Mouse (Mus musculus) forebrain, embryonic 15.5 days (tissue): ENCODE data around the gene Hipk2. TPM values are rescaled to one million over a fixed set of nuclear protein-coding genes. Genes with fewer than 3 reads are reported as not detected.
"Not testable (repeated sequence)": the region's sequence is repeated elsewhere in the genome, so short reads cannot be mapped to it uniquely, and the experiment has no call there.

ENCODE experiments used
- ATAC-seq: fragments of 200-750 bp; cut with Nextera tagmentation; replicated peaks from 2 replicates; pipeline ENCODE4 v1.8.0; 2017; ENCODE audit warnings: mild to moderate bottlenecking, moderate TSS enrichment, moderate library complexity
- H3K27ac ChIP-seq: fragments of 300-500 bp; sonication (generic); replicated peaks from 2 replicates; pipeline ENCODE4 v1.5.1; 2015; ENCODE audit warnings: mild to moderate bottlenecking, inconsistent platforms
- H3K27me3 ChIP-seq: fragments of 300-500 bp; sonication (generic); 2 replicates; pipeline ENCODE4 v1.6.1; 2015; ENCODE audit warnings: inconsistent platforms
- H3K36me3 ChIP-seq: fragments of 300-500 bp; sonication (generic); 2 replicates; pipeline ENCODE4 v1.6.1; 2015; ENCODE audit warnings: mild to moderate bottlenecking, inconsistent platforms
- H3K4me1 ChIP-seq: fragments of 300-500 bp; sonication (generic); 2 replicates; pipeline ENCODE4 v1.6.1; 2015; ENCODE audit warnings: inconsistent platforms
- H3K4me2 ChIP-seq: fragments of 300-500 bp; sonication (generic); replicated peaks from 2 replicates; pipeline ENCODE4 v1.6.1; 2015; ENCODE audit warnings: mild to moderate bottlenecking, inconsistent platforms
- H3K4me3 ChIP-seq: fragments of 300-500 bp; sonication (generic); 2 replicates; pipeline ENCODE4 v1.5.1; 2015; ENCODE audit warnings: mild to moderate bottlenecking, inconsistent platforms
- H3K9ac ChIP-seq: fragments of 300-500 bp; sonication (generic); replicated peaks from 2 replicates; pipeline ENCODE4 v1.6.1; 2015; ENCODE audit warnings: mild to moderate bottlenecking, inconsistent platforms
- H3K9me3 ChIP-seq: fragments of 300-500 bp; sonication (generic); 2 replicates; pipeline ENCODE4 v1.6.1; 2016; ENCODE audit warnings: inconsistent platforms
- WGBS: fragments of 180-500 bp; shearing (Covaris S2); methylation state at CpG from one replicate; pipeline ENCODE4 v1.1.7; 2015; ENCODE audit warnings: mixed read lengths; 5-methylcytosine and 5-hydroxymethylcytosine counted together
- polyA plus RNA-seq: library from polyadenylated mRNA; unstranded; fragments of >200 nt; fragmentation: Nextera tagmentation; extraction: Ambion mirVana; gene quantifications from 2 replicates; pipeline ENCODE4 v1.2.1, GENCODE M21; 2015

Hipk2 gene
- polyA plus RNA-seq, 1 experiment from 2014 or later, result 29.2 TPM

GRCm38 (mm10) chr6:38676217-38676616 lies 199.7 kb downstream of the Hipk2 start:
- H3K9me3 ChIP-seq, result no peaks in the 10 kb centered on the region

GRCm38 (mm10) chr6:38672011-38672410 lies 204.0 kb downstream of the Hipk2 start:
- H3K4me1 ChIP-seq, result no peaks in the 10 kb centered on the region
- H3K27me3 ChIP-seq, result no peaks in the 10 kb centered on the region
- H3K4me2 ChIP-seq, result no peak overlapping the region
- no peak overlapping the region for H3K4me3 ChIP-seq
- 87% methylated on average over 3 of the region's 3 CpGs for WGBS
- no peaks in the 10 kb centered on the region for H3K9me3 ChIP-seq
- H3K27ac ChIP-seq, result no peak overlapping the region
- H3K9ac ChIP-seq, result no peak overlapping the region
- ATAC-seq, result no peak
- no peaks in the 10 kb centered on the region for H3K36me3 ChIP-seq

More at GRCm38 (mm10) chr6:38676217-38676616, 199.7 kb downstream of the Hipk2 start:
- ATAC-seq, result no peak
- Histone ChIP-seq H3K9ac (no peak overlapping the region), H3K36me3 (no peaks in the 10 kb centered on the region), H3K4me2 (no peak overlapping the region), H3K4me3 (no peak overlapping the region), H3K4me1 (no peaks in the 10 kb centered on the region), H3K27me3 (no peaks in the 10 kb centered on the region), H3K27ac (no peak overlapping the region)
- WGBS, result 85% methylated on average over 6 of the region's 6 CpGs

GRCm38 (mm10) chr6:38671270-38671669 lies 204.7 kb downstream of the Hipk2 start:
- H3K36me3 ChIP-seq, result no peaks in the 10 kb centered on the region
- ATAC-seq, result no peak
- H3K27ac ChIP-seq, result no peak overlapping the region
- WGBS, result 79% methylated on average over 7 of the region's 7 CpGs
- H3K4me1 ChIP-seq, result no peaks in the 10 kb centered on the region
- H3K9me3 ChIP-seq, result no peaks in the 10 kb centered on the region
- no peaks in the 10 kb centered on the region for H3K27me3 ChIP-seq
- no peak overlapping the region for H3K4me3 ChIP-seq
- no peak overlapping the region for H3K9ac ChIP-seq
- H3K4me2 ChIP-seq, result no peak overlapping the region

- ATAC-seq, H3K9me3 ChIP-seq, H3K4me3 ChIP-seq, H3K9ac ChIP-seq, H3K36me3 ChIP-seq, H3K4me2 ChIP-seq, H3K27me3 ChIP-seq, H3K27ac ChIP-seq, H3K4me1 ChIP-seq: not testable (repeated sequence)
- 76% methylated on average over 1 of the region's 1 CpGs for WGBS
Observed at GRCm38 (mm10) chr6:38670488-38670887, 205.5 kb downstream of the Hipk2 start.

GRCm38 (mm10) chr6:38669580-38669979 lies 206.4 kb downstream of the Hipk2 start:
- no peak overlapping the region for H3K4me2 ChIP-seq

GRCm38 (mm10) chr6:38662714-38663615 lies 213.0 kb downstream of the Hipk2 start, which contains the start of gene Clec2l:
Clec2l (plus strand) TSS chr6:38663069.
- peak within 1 kb of the TSS; percentile 66 for H3K9ac ChIP-seq
- peak within 1 kb of the TSS; percentile 85 for H3K4me2 ChIP-seq
- no peaks in the 10 kb centered on the region for H3K36me3 ChIP-seq
- H3K27ac ChIP-seq, result peak within 1 kb of the TSS; percentile 28; the same call in 1 of the 2 replicates
- H3K9me3 ChIP-seq, result no peaks in the 10 kb centered on the region
- 0 out of 2 replicates have a peak, but pooled peaks cover 3% of the 10 kb centered on the region for H3K27me3 ChIP-seq
- WGBS, result under 1% methylated on average over 84 of the region's 84 CpGs
- peak within 1 kb of the TSS; percentile 63 for H3K4me3 ChIP-seq
- 0 out of 2 replicates have a peak, but pooled peaks cover 3% of the 10 kb centered on the region for H3K4me1 ChIP-seq
- peak; percentile 89 for ATAC-seq

More at GRCm38 (mm10) chr6:38669580-38669979, 206.4 kb downstream of the Hipk2 start:
- no peak for ATAC-seq
- no peaks in the 10 kb centered on the region for H3K9me3 ChIP-seq
- no peaks in the 10 kb centered on the region for H3K4me1 ChIP-seq
- H3K27ac ChIP-seq, result no peak overlapping the region
- H3K36me3 ChIP-seq, result no peaks in the 10 kb centered on the region
- 59% methylated on average over 6 of the region's 6 CpGs for WGBS
- no peak overlapping the region for H3K4me3 ChIP-seq
- 0 out of 2 replicates have a peak, but pooled peaks cover 3% of the 10 kb centered on the region for H3K27me3 ChIP-seq
- no peak overlapping the region for H3K9ac ChIP-seq

GRCm38 (mm10) chr6:38661626-38662025 lies 214.3 kb downstream of the Hipk2 start:
- H3K4me3 ChIP-seq, result no peak overlapping the region
- 0 out of 2 replicates have a peak, but pooled peaks cover 3% of the 10 kb centered on the region for H3K27me3 ChIP-seq
- H3K36me3 ChIP-seq, result no peaks in the 10 kb centered on the region
- ATAC-seq, result no peak
- H3K27ac ChIP-seq, result no peak overlapping the region
- H3K4me2 ChIP-seq, result no peak overlapping the region
- no peak overlapping the region for H3K9ac ChIP-seq
- no peaks in the 10 kb centered on the region for H3K9me3 ChIP-seq
- 22% methylated on average over 4 of the region's 4 CpGs for WGBS
- 0 out of 2 replicates have a peak, but pooled peaks cover 3% of the 10 kb centered on the region for H3K4me1 ChIP-seq

GRCm38 (mm10) chr6:38650263-38650937 lies 225.6 kb downstream of the Hipk2 start:
- Histone ChIP-seq H3K9ac (no peak overlapping the region), H3K4me3 (no peak overlapping the region), H3K9me3 (no peaks in the 10 kb centered on the region), H3K4me1 (no peaks in the 10 kb centered on the region), H3K4me2 (no peak overlapping the region), H3K27ac (no peak overlapping the region), H3K27me3 (no peaks in the 10 kb centered on the region), H3K36me3 (no peaks in the 10 kb centered on the region)
- peak; percentile 72 for ATAC-seq
- WGBS, result 44% methylated on average over 14 of the region's 14 CpGs

GRCm38 (mm10) chr6:38649545-38649944 lies 226.4 kb downstream of the Hipk2 start:
- Histone ChIP-seq H3K27me3 (no peaks in the 10 kb centered on the region), H3K27ac (no peak overlapping the region), H3K9me3 (no peaks in the 10 kb centered on the region), H3K4me3 (no peak overlapping the region), H3K9ac (no peak overlapping the region), H3K4me2 (no peak overlapping the region), H3K4me1 (no peaks in the 10 kb centered on the region), H3K36me3 (no peaks in the 10 kb centered on the region)
- ATAC-seq, result no peak
- WGBS, result 73% methylated on average over 3 of the region's 3 CpGs

Other genes with a start within 250 kb of the Hipk2 start
- gene Klrg2, start 238.9 kb downstream of the Hipk2 start, polyA plus RNA-seq, result 0.14 TPM in 1 of 2 replicates, not detected in the other
- gene Clec2l, start 213.1 kb downstream of the Hipk2 start, polyA plus RNA-seq, result 8.6 and 14.4 TPM in 2 replicates
- gene Tbxas1, start 761 bp downstream of the Hipk2 start, polyA plus RNA-seq, result 1.2 and 1.8 TPM in 2 replicates
- gene Parp12, start 242.2 kb upstream of the Hipk2 start, polyA plus RNA-seq, result 2.5 and 2.9 TPM in 2 replicates